Mouse (Mus musculus) midbrain, embryonic 11.5 days (tissue): ENCODE results near the gene 1700001C19Rik. TPM values are rescaled to one million over a fixed set of nuclear protein-coding genes. Genes with fewer than 3 reads are reported as not detected.

Experiments used
- ATAC-seq: fragments of 200-750 bp; cut with Nextera tagmentation; 2 replicates; pipeline ENCODE4 v1.8.0; 2017; ENCODE audit warnings: moderate TSS enrichment, moderate library complexity; ENCODE audit not compliant: low FRiP score
- DNase-seq: peaks from one replicate; pipeline ENCODE4 v3.0.0; 2015; ENCODE audit warnings: low spot score; ENCODE audit errors: missing footprints
- H3K27ac ChIP-seq: fragments of 300-500 bp; sonication (generic); 2 replicates; pipeline ENCODE4 v1.5.1; 2014; ENCODE audit warnings: low read depth, low read length
- H3K27me3 ChIP-seq: fragments of 300-500 bp; sonication (generic); 2 replicates; pipeline ENCODE4 v1.6.1; 2014; ENCODE audit warnings: mild to moderate bottlenecking, low read length, moderate library complexity, mixed read lengths; ENCODE audit not compliant: control insufficient read depth, insufficient read depth
- H3K36me3 ChIP-seq: fragments of 300-500 bp; sonication (generic); 2 replicates; pipeline ENCODE4 v1.6.1; 2014; ENCODE audit warnings: mild to moderate bottlenecking, low read length, moderate library complexity, mixed read lengths; ENCODE audit not compliant: control insufficient read depth, insufficient read depth
- H3K4me1 ChIP-seq: fragments of 300-500 bp; sonication (generic); 2 replicates; pipeline ENCODE4 v1.6.1; 2014; ENCODE audit warnings: low read length; ENCODE audit not compliant: control insufficient read depth, insufficient read depth
- H3K4me2 ChIP-seq: fragments of 300-500 bp; sonication (generic); 2 replicates; pipeline ENCODE4 v1.6.1; 2014; ENCODE audit warnings: mild to moderate bottlenecking, moderate library complexity
- H3K4me3 ChIP-seq: fragments of 300-500 bp; sonication (generic); 2 replicates; pipeline ENCODE4 v1.5.1; 2014; ENCODE audit warnings: low read depth, low read length
- H3K9ac ChIP-seq: fragments of 300-500 bp; sonication (generic); 2 replicates; pipeline ENCODE4 v1.6.1; 2014; ENCODE audit warnings: low read length
- H3K9me3 ChIP-seq: fragments of 300-500 bp; sonication (generic); 2 replicates; pipeline ENCODE4 v1.6.1; 2016; ENCODE audit warnings: low read length; ENCODE audit not compliant: control insufficient read depth
- WGBS: fragments of 180-500 bp; shearing (Covaris S2); extraction: QIAGEN DNeasy Blood & Tissue Kit; methylation state at CpG from one replicate; pipeline ENCODE4 v1.1.7; 2014; 5-methylcytosine and 5-hydroxymethylcytosine counted together
- polyA plus RNA-seq: library from polyadenylated mRNA; unstranded; fragments of >200 nt; fragmentation: Nextera tagmentation; extraction: Ambion mirVana; gene quantifications from 2 replicates; pipeline ENCODE4 v1.2.1, GENCODE M21; 2014

Gene 1700001C19Rik
- 0.18 and 0.41 TPM in 2 replicates for polyA plus RNA-seq

DNA sequence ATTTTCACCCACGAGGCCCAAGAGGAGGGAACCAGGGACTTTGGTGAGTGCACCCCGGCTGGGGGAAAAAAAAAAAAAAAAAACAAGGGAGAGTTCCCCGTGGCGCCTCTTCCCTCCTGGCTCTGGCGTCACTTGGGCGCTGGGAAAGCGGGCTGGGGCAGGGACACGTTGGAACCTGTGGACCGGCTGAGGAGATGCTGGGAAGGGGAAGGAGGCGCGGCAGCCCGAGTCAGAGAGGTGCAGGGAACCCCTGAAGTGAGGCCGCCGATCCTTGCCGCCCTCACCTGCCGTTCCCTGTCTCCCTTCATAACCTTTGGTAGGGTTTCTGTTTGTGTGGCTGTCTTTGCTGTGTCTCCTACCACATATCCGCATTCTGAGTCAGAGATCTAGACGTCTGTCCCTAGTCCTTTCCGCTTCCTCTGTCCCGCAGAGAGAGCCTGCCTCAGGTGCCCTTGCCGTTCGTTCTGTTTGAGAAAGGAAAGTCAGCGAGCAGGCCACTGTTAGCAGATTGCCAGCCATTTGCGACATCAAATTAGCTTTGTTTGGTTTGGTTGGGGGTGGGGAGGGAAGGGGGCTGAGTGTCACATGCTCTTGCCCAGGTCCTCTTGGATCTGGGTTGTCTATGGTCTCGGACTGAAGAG, at the start of gene 1700001C19Rik:
1700001C19Rik (minus strand) TSS at position 470 of the 641 bp plus-strand sequence.
- Histone ChIP-seq H3K4me1 (peaks cover 10% of the 10 kb centered on the region), H3K4me2 (peak within 1 kb of the TSS; percentile 67), H3K9me3 (no peaks in the 10 kb centered on the region), H3K9ac (peak within 1 kb of the TSS; percentile 36; the same call in 1 of the 2 replicates), H3K36me3 (no peaks in the 10 kb centered on the region), H3K27ac (no peak within 1 kb of the TSS), H3K27me3 (peaks cover 28% of the 10 kb centered on the region), H3K4me3 (peak within 1 kb of the TSS; percentile 33)
- no peak for ATAC-seq
- WGBS = 3% methylated on average over 25 of the region's 25 CpGs
- DNase-seq = peak; percentile 87

DNA sequence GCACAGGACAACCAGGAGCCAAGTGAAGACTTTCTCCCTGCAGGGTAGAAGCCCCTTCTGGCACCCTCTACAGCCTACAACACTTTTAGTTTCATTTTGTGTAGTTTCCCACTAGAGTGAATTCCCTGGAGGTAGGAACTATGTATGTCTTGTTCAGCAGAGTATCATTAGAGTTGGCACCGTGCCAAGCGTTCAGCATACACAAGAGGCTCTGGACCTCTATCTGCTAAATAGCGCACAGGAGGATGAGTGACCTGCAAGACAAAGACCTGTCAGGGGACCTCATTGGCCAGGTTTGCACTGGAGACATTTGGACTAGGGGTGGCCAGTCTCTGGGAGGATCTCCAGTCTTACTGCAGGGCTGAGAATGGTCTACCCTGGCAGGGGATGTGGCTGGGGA, 48.6 kb upstream of the 1700001C19Rik start:
- no peak for ATAC-seq
- Histone ChIP-seq H3K27me3 (no peaks in the 10 kb centered on the region), H3K4me2 (no peak overlapping the region), H3K9me3 (no peaks in the 10 kb centered on the region), H3K4me3 (no peak overlapping the region), H3K4me1 (peaks cover 3% of the 10 kb centered on the region; the same call in 1 of the 2 replicates), H3K9ac (no peak overlapping the region), H3K36me3 (peaks cover 3% of the 10 kb centered on the region; the same call in 1 of the 2 replicates), H3K27ac (no peak overlapping the region)
- 93% methylated on average over 3 of the region's 3 CpGs for WGBS
- DNase-seq = peak; percentile 64

DNA sequence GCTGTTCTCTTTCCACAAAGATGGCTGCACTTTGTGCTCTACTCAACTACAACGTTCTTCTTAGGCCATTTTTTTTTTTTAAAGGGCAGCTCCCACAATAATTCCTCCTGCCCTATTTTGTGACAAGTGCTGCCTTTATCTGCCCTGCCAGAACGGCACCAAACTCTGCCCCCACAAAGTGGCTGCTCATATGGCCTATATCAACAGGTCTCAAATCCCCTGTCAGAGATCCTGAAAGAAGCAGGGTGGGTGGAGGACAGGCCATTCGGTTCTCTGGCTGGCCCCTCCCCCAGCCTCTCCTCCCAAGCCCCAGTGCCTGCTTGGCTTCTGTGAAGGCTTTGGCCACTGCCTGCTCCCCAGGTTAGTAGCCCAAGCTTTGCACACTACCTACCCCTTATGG, 47.8 kb upstream of the 1700001C19Rik start:
- DNase-seq (no peak), ATAC-seq (no peak)
- peaks cover 3% of the 10 kb centered on the region; the same call in 1 of the 2 replicates for H3K4me1 ChIP-seq
- no peak overlapping the region for H3K9ac ChIP-seq
- no peaks in the 10 kb centered on the region for H3K9me3 ChIP-seq
- peaks cover 3% of the 10 kb centered on the region; the same call in 1 of the 2 replicates for H3K36me3 ChIP-seq
- no peak overlapping the region for H3K4me3 ChIP-seq
- WGBS = 8% methylated on average over 3 of the region's 3 CpGs
- no peak overlapping the region for H3K4me2 ChIP-seq
- H3K27ac ChIP-seq = no peak overlapping the region
- H3K27me3 ChIP-seq = no peaks in the 10 kb centered on the region

DNA sequence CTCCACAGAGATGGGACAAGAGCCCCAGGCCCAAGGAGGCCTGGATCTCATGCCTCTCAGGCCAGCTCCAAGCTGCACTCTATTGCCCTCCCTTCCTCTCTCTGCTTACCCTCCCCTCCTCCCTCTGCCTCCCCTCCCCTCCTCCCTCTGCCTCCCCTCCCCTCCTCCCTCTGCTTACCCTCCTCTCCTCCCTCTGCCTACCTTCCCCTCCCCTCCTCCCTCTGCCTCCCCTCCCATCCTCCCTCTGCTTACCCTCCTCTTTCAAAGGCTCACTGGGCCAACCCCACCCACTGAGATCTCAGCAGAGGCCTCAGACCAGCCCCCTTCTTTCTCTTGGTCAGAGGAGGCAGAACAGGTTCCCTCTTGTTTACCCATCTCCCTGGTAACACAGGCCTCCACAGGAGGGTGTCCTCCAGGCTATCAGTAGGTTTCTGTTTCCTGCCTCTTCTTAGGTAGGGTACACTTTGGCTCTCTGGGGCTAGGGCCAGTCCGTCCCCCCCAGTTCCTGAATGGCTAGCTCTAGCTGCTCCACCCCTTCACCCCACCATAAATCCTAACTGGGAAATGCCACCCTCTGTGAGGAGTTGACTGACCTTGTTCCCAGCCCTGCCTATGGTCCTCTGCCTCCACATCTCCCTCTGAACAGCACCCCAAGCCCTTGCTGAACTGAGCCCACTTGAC, 47.2 kb upstream of the 1700001C19Rik start:
- H3K27ac ChIP-seq = no peak overlapping the region
- ATAC-seq = peak; percentile 54
- DNase-seq = peak; percentile 83
- H3K4me1 ChIP-seq = peaks cover 3% of the 10 kb centered on the region; the same call in 1 of the 2 replicates
- H3K36me3 ChIP-seq = no peaks in the 10 kb centered on the region
- H3K9ac ChIP-seq = no peak overlapping the region
- H3K4me2 ChIP-seq = no peak overlapping the region
- 12% methylated on average over 1 of the region's 1 CpGs for WGBS
- H3K4me3 ChIP-seq = no peak overlapping the region
- no peaks in the 10 kb centered on the region for H3K27me3 ChIP-seq
- no peaks in the 10 kb centered on the region for H3K9me3 ChIP-seq

DNA sequence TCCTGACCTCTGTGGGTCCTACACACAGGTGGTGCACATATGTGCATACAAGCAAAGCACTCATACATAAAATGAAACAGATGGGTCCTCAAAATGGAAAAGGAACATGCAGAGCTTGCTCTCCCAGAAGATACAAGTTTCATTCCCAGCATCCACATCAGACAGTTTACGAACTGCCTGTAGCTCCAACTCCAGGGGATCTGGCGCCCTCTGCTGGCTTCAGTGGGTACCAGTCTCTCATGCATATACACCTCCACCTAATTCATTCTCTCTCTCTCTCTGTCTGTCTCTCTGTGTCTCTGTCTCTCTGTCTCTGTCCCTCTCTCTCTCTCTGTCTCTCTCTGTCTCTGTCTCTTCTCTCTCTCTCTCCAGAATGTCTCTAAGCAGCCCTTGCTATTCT, 45.2 kb upstream of the 1700001C19Rik start:
- H3K4me3 ChIP-seq = no peak overlapping the region
- WGBS = 32% methylated on average over 2 of the region's 2 CpGs

DNA sequence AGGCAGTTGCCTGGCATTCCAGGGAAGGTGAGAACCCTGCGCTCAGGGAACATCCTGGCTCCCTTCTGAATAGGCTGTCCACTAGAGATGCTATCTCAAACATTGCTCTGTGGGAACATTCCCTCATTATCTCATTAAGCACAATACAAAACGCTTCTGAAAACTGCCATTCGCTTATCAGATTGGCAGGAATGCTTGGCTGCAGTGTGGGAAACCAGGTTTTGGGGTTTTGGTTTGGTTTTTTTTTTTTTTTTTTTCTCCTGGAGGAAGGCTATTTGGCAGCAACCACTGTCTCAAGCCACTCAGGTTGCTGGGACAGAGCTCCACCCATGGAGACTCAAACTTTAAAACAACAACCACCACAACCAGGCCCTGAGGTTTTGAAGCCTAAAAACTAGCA, 42.7 kb upstream of the 1700001C19Rik start:
- peaks cover 3% of the 10 kb centered on the region; the same call in 1 of the 2 replicates for H3K4me1 ChIP-seq
- no peaks in the 10 kb centered on the region for H3K27me3 ChIP-seq
- DNase-seq (no peak), ATAC-seq (no peak)
- no peaks in the 10 kb centered on the region for H3K36me3 ChIP-seq
- no peaks in the 10 kb centered on the region for H3K9me3 ChIP-seq
- no peak overlapping the region for H3K27ac ChIP-seq
- H3K9ac ChIP-seq = no peak overlapping the region
- H3K4me3 ChIP-seq = no peak overlapping the region
- H3K4me2 ChIP-seq = no peak overlapping the region
- WGBS = 82% methylated on average over 3 of the region's 3 CpGs

More for the DNA sequence above, 45.2 kb upstream of the 1700001C19Rik start:
- ATAC-seq (no peak), DNase-seq (peak; percentile 91)
- Histone ChIP-seq H3K4me2 (no peak overlapping the region), H3K36me3 (no peaks in the 10 kb centered on the region), H3K9ac (no peak overlapping the region), H3K4me1 (peaks cover 3% of the 10 kb centered on the region; the same call in 1 of the 2 replicates), H3K27ac (no peak overlapping the region), H3K9me3 (no peaks in the 10 kb centered on the region), H3K27me3 (no peaks in the 10 kb centered on the region)

DNA sequence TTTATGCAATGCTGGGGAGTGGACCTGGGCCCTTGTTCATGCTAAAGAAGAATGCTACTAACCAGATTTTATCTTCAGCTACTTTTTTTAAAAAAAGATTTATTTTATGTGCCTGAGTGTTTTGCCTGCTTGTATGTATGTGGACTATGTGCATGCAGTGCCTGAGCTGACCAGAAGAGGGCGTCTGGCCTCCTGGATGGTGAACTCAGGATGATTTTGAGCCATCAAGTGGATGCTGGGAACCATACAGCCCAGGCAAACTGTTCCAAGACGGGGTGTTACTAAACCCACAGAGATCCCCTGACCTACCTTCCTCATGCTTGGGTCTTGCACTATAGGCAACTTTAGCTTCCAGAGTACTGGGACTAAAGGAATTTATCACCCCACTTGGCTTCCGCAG, 38.5 kb upstream of the 1700001C19Rik start:
- H3K4me2 ChIP-seq = no peak overlapping the region
- H3K9me3 ChIP-seq = no peaks in the 10 kb centered on the region
- 61% methylated on average over 3 of the region's 3 CpGs for WGBS
- H3K9ac ChIP-seq = no peak overlapping the region
- no peaks in the 10 kb centered on the region for H3K27me3 ChIP-seq
- ATAC-seq = no peak
- H3K27ac ChIP-seq = no peak overlapping the region
- no peaks in the 10 kb centered on the region for H3K4me1 ChIP-seq
- no peak overlapping the region for H3K4me3 ChIP-seq
- DNase-seq = no peak
- H3K36me3 ChIP-seq = no peaks in the 10 kb centered on the region

DNA sequence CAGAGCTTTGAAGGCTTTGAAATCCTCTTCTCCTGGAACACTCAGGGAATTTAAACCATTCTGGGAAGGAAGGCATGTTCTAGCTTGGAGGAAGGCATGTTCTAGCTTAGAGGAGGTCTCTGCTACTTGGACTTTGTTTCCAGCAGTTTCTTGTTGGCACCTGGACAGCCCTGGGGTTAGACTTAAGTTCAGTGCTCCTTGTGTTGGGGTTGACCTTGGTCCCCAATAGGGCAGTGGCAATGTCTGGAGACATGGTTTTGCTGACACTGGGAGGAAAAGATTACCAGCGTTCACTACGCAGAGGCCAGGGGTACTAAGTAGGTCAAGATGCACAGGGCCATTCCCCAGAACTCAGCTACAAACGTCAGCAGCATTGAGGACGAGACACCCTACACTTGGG, 38.0 kb upstream of the 1700001C19Rik start:
- no peak overlapping the region for H3K9ac ChIP-seq
- 86% methylated on average over 4 of the region's 4 CpGs for WGBS
- H3K4me3 ChIP-seq = no peak overlapping the region
- no peaks in the 10 kb centered on the region for H3K4me1 ChIP-seq
- H3K27me3 ChIP-seq = no peaks in the 10 kb centered on the region
- DNase-seq (no peak), ATAC-seq (no peak)
- no peaks in the 10 kb centered on the region for H3K36me3 ChIP-seq
- no peak overlapping the region for H3K4me2 ChIP-seq
- H3K9me3 ChIP-seq = no peaks in the 10 kb centered on the region
- no peak overlapping the region for H3K27ac ChIP-seq

DNA sequence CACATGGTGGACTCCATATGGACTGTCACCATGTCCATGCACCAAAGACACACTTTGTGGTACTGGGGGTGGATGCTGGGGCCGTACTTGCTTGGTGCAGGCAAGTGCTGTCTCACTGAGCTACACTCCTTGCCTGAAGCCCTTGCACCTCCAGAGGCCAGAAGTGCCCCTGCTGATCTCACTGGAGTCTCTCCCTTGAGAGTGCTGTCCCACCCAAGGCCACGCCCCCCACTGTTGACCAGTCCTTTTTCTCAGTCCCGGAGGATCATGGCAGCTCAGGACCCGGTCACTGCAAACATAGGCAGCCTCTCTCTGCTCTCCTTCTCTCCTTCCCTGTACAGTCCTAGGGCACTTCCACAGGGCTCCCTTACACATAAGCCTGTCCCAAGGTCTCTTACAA, 37.1 kb upstream of the 1700001C19Rik start:
- Histone ChIP-seq H3K9ac (no peak overlapping the region), H3K4me2 (no peak overlapping the region), H3K27me3 (peaks cover 1% of the 10 kb centered on the region; the same call in 1 of the 2 replicates), H3K4me3 (no peak overlapping the region), H3K36me3 (no peaks in the 10 kb centered on the region), H3K9me3 (no peaks in the 10 kb centered on the region), H3K4me1 (no peaks in the 10 kb centered on the region), H3K27ac (no peak overlapping the region)
- ATAC-seq (no peak), DNase-seq (no peak)
- 78% methylated on average over 4 of the region's 4 CpGs for WGBS
